Mouse (Mus musculus): ENCODE results near the gene Cfap77. TPM values are rescaled to one million over a fixed set of nuclear protein-coding genes. Genes with fewer than 3 reads are reported as not detected.
"Not testable (repeated sequence)": the region's sequence is repeated elsewhere in the genome, so short reads cannot be mapped to it uniquely, and the experiment has no call there.

The Cfap77 gene
- polyA plus RNA-seq, 1 experiment, result 0.12 TPM

DNA sequence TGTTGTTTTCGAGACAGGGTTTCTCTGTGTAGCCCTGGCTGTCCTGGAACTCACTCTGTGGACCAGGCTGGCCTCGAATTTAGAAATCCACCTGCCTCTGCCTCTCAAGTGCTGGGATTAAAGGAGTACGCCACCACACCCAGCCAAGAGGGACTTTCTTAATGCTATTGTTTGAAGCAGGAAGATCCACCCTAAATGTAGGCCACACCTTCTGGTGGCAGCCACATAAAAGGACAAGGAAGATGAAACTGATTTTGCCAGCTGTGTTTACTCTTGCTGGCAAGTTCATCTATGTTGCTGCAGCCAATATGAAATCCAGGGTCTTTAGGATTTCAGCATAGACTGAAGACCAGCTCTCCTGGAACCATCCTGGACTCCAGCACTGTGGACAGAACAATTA, 42.6 kb upstream of the Cfap77 start:
- no peak overlapping the region for H3K4me3 ChIP-seq (ENCODE audit: insufficient read depth, poor library complexity, severe bottlenecking)
- TF ChIP-seq MAX (IDR thresholded peaks at IDR 0.05) (no peak), MYOD1 (IDR thresholded peaks at IDR 0.05; ENCODE audit: control insufficient read depth, insufficient read length, low read depth) (no peak), CEBPB (IDR thresholded peaks at IDR 0.05; ENCODE audit: low read depth) (no peak), CTCF (IDR thresholded peaks at IDR 0.05; ENCODE audit: control insufficient read depth, insufficient read depth, insufficient read length) (no peak), MYOG (IDR thresholded peaks at IDR 0.05; ENCODE audit: control insufficient read depth, extremely low read depth, insufficient read length) (no peak), USF1 (IDR thresholded peaks at IDR 0.05; ENCODE audit: low read depth) (no peak), FOSL1 (IDR thresholded peaks at IDR 0.05; ENCODE audit: insufficient read depth, low read length, poor library complexity, severe bottlenecking) (no peak)
- no peaks in the 10 kb centered on the region for H3K36me3 ChIP-seq (ENCODE audit: control insufficient read depth, insufficient read depth)
- H3ac ChIP-seq (ENCODE audit: control insufficient read depth, insufficient read length, low read depth), result no peak overlapping the region
- no peaks in the 10 kb centered on the region for H3K27me3 ChIP-seq (ENCODE audit: control insufficient read depth, insufficient read depth, insufficient read length)
- H3K79me2 ChIP-seq (ENCODE audit: control insufficient read depth, insufficient read depth), result no peaks in the 10 kb centered on the region
- no peaks in the 10 kb centered on the region for H3K79me3 ChIP-seq (ENCODE audit: low read depth)

GRCm38 (mm10) chr2:29096751-29097150, 41.9 kb upstream of the Cfap77 start:
- no peaks in the 10 kb centered on the region for H3K79me3 ChIP-seq (ENCODE audit: low read depth)

DNA sequence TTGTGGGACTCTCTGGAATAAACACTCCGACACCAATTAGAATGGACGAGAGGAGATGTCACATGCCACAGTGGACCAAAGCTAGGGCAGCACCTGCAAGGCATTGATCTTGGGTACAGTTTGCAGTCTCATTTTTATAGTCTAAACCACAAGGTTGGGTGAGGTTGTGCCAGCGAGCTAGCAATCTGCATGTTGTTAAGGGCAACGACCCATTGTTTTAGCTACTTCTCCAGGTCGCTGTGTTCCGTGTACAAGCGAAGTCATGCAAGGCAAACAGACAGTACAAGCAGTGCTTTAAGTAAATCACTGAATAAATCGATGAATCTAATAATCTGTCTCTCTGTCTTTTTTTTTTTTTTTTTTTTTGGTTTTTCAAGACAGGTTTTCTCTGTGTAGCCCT, 40.8 kb upstream of the Cfap77 start:
- no peaks in the 10 kb centered on the region for H3K36me3 ChIP-seq (ENCODE audit: control insufficient read depth, insufficient read depth)
- TF ChIP-seq CEBPB (IDR thresholded peaks at IDR 0.05; ENCODE audit: low read depth), result no peak
- no peak for TF ChIP-seq USF1 (IDR thresholded peaks at IDR 0.05; ENCODE audit: low read depth)
- TF ChIP-seq FOSL1 (IDR thresholded peaks at IDR 0.05; ENCODE audit: insufficient read depth, low read length, poor library complexity, severe bottlenecking), result no peak
- TF ChIP-seq MYOD1 (IDR thresholded peaks at IDR 0.05; ENCODE audit: control insufficient read depth, insufficient read length, low read depth), result no peak
- no peak for TF ChIP-seq MAX (IDR thresholded peaks at IDR 0.05)
- TF ChIP-seq MYOG (IDR thresholded peaks at IDR 0.05; ENCODE audit: control insufficient read depth, extremely low read depth, insufficient read length), result no peak
- no peak for TF ChIP-seq CTCF (IDR thresholded peaks at IDR 0.05; ENCODE audit: control insufficient read depth, insufficient read depth, insufficient read length)
- H3K79me2 ChIP-seq (ENCODE audit: control insufficient read depth, insufficient read depth), result no peaks in the 10 kb centered on the region
- H3K27me3 ChIP-seq (ENCODE audit: control insufficient read depth, insufficient read depth, insufficient read length), result no peaks in the 10 kb centered on the region
- H3K4me3 ChIP-seq (ENCODE audit: insufficient read depth, poor library complexity, severe bottlenecking), result no peak overlapping the region
- no peak overlapping the region for H3ac ChIP-seq (ENCODE audit: control insufficient read depth, insufficient read length, low read depth)
- H3K79me3 ChIP-seq (ENCODE audit: low read depth), result no peaks in the 10 kb centered on the region

More at GRCm38 (mm10) chr2:29096751-29097150, 41.9 kb upstream of the Cfap77 start:
- Histone ChIP-seq H3K27me3 (ENCODE audit: control insufficient read depth, insufficient read depth, insufficient read length) (no peaks in the 10 kb centered on the region), H3K79me2 (ENCODE audit: control insufficient read depth, insufficient read depth) (no peaks in the 10 kb centered on the region), H3K36me3 (ENCODE audit: control insufficient read depth, insufficient read depth) (no peaks in the 10 kb centered on the region), H3K4me3 (ENCODE audit: insufficient read depth, poor library complexity, severe bottlenecking) (no peak overlapping the region), H3ac (ENCODE audit: control insufficient read depth, insufficient read length, low read depth) (no peak overlapping the region)
- TF ChIP-seq CEBPB (IDR thresholded peaks at IDR 0.05; ENCODE audit: low read depth), result no peak
- no peak for TF ChIP-seq FOSL1 (IDR thresholded peaks at IDR 0.05; ENCODE audit: insufficient read depth, low read length, poor library complexity, severe bottlenecking)
- TF ChIP-seq CTCF (IDR thresholded peaks at IDR 0.05; ENCODE audit: control insufficient read depth, insufficient read depth, insufficient read length), result no peak
- no peak for TF ChIP-seq MAX (IDR thresholded peaks at IDR 0.05)
- no peak for TF ChIP-seq MYOD1 (IDR thresholded peaks at IDR 0.05; ENCODE audit: control insufficient read depth, insufficient read length, low read depth)
- no peak for TF ChIP-seq USF1 (IDR thresholded peaks at IDR 0.05; ENCODE audit: low read depth)
- TF ChIP-seq MYOG (IDR thresholded peaks at IDR 0.05; ENCODE audit: control insufficient read depth, extremely low read depth, insufficient read length), result no peak

DNA sequence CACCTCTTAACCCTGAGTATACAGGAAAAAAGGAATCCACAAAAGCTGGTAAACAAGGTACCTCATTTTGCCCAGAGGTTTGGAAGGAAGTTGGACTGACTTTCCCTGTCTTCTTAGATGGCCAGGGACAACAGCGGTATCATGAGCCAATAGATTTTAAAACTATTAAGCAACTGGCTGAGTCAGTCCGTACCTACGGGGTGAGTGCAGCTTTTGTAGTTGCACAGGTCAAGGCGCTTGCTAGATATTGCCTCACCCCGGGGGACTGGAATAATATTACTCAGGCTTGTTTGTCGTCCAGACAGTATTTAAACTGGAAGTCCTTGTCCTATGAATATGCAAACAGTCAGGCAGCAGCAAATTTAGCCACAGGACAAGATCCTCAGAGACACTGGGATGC, 34.4 kb upstream of the Cfap77 start:
- not testable (repeated sequence) for H3K27me3 ChIP-seq (ENCODE audit: control insufficient read depth, insufficient read depth, insufficient read length); H3K79me3 ChIP-seq (ENCODE audit: low read depth)

GRCm38 (mm10) chr2:29086026-29086425, 31.2 kb upstream of the Cfap77 start:
- peaks cover 56% of the 10 kb centered on the region for H3K36me3 ChIP-seq (ENCODE audit: control insufficient read depth, insufficient read depth)

More for the DNA sequence above, 34.4 kb upstream of the Cfap77 start:
- not testable (repeated sequence) for H3K79me2 ChIP-seq (ENCODE audit: control insufficient read depth, insufficient read depth); H3K4me3 ChIP-seq (ENCODE audit: insufficient read depth, poor library complexity, severe bottlenecking); H3ac ChIP-seq (ENCODE audit: control insufficient read depth, insufficient read length, low read depth)
- peaks cover 25% of the 10 kb centered on the region for H3K36me3 ChIP-seq (ENCODE audit: control insufficient read depth, insufficient read depth)

DNA sequence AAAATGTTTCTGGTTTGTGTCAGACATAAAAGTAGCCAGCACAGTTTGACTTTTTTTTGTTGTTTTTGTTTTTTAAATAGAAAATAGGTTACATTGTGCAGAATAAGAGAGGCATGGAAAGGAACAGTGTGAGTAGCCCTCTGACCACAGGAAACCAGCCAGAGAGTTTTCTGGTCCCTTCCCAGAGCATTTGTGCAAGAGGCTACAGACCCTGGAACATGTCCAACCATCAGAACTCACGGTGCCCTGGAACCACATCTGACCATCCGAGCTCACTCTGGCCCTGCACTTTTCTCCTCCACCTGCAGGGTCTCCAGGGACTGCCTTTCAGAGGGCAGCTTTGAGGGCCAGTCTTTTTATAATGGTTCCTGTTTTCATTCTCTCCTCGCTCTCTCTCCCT, 27.1 kb upstream of the Cfap77 start:
- no peak overlapping the region for H3ac ChIP-seq (ENCODE audit: control insufficient read depth, insufficient read length, low read depth)
- H3K79me2 ChIP-seq (ENCODE audit: control insufficient read depth, insufficient read depth), result no peaks in the 10 kb centered on the region
- H3K36me3 ChIP-seq (ENCODE audit: control insufficient read depth, insufficient read depth), result peaks cover 85% of the 10 kb centered on the region
- no peak overlapping the region for H3K4me3 ChIP-seq (ENCODE audit: insufficient read depth, poor library complexity, severe bottlenecking)
- no peak for TF ChIP-seq CTCF (IDR thresholded peaks at IDR 0.05; ENCODE audit: control insufficient read depth, insufficient read depth, insufficient read length)
- TF ChIP-seq MYOG (IDR thresholded peaks at IDR 0.05; ENCODE audit: control insufficient read depth, extremely low read depth, insufficient read length), result no peak
- no peak for TF ChIP-seq MAX (IDR thresholded peaks at IDR 0.05)
- no peaks in the 10 kb centered on the region for H3K79me3 ChIP-seq (ENCODE audit: low read depth)
- no peaks in the 10 kb centered on the region for H3K27me3 ChIP-seq (ENCODE audit: control insufficient read depth, insufficient read depth, insufficient read length)

More at GRCm38 (mm10) chr2:29086026-29086425, 31.2 kb upstream of the Cfap77 start:
- TF ChIP-seq FOSL1 (IDR thresholded peaks at IDR 0.05; ENCODE audit: insufficient read depth, low read length, poor library complexity, severe bottlenecking), result no peak
- TF ChIP-seq USF1 (IDR thresholded peaks at IDR 0.05; ENCODE audit: low read depth), result no peak
- no peak for TF ChIP-seq MYOD1 (IDR thresholded peaks at IDR 0.05; ENCODE audit: control insufficient read depth, insufficient read length, low read depth)
- no peak for TF ChIP-seq MAX (IDR thresholded peaks at IDR 0.05)
- no peak for TF ChIP-seq CTCF (IDR thresholded peaks at IDR 0.05; ENCODE audit: control insufficient read depth, insufficient read depth, insufficient read length)
- no peak for TF ChIP-seq CEBPB (IDR thresholded peaks at IDR 0.05; ENCODE audit: low read depth)
- TF ChIP-seq MYOG (IDR thresholded peaks at IDR 0.05; ENCODE audit: control insufficient read depth, extremely low read depth, insufficient read length), result no peak
- no peaks in the 10 kb centered on the region for H3K79me2 ChIP-seq (ENCODE audit: control insufficient read depth, insufficient read depth)
- H3ac ChIP-seq (ENCODE audit: control insufficient read depth, insufficient read length, low read depth), result no peak overlapping the region
- H3K27me3 ChIP-seq (ENCODE audit: control insufficient read depth, insufficient read depth, insufficient read length), result no peaks in the 10 kb centered on the region
- H3K4me3 ChIP-seq (ENCODE audit: insufficient read depth, poor library complexity, severe bottlenecking), result no peak overlapping the region
- no peaks in the 10 kb centered on the region for H3K79me3 ChIP-seq (ENCODE audit: low read depth)
